Mouse (Mus musculus): ENCODE measurements around the gene Trpc1.

The Trpc1 gene

GRCm38 (mm10) chr9:95750037-95750511 is at the start of gene Trpc1:
Gene Trpc1, minus strand, starts transcription at chr9:95750375.
- DNase-seq (ENCODE audit: low read depth, low spot score): peak; percentile 39

GRCm38 (mm10) chr9:95796323-95796722 is 46.1 kb upstream of the Trpc1 start:
- no peak for DNase-seq (ENCODE audit: low read depth, low spot score)

GRCm38 (mm10) chr9:95795844-95796243 is 45.7 kb upstream of the Trpc1 start:
- DNase-seq (ENCODE audit: low read depth, low spot score): no peak

GRCm38 (mm10) chr9:95795077-95795784 is 45.1 kb upstream of the Trpc1 start:
- no peak for DNase-seq (ENCODE audit: low read depth, low spot score)

GRCm38 (mm10) chr9:95793986-95794744 is 44.0 kb upstream of the Trpc1 start:
- no peak for DNase-seq (ENCODE audit: low read depth, low spot score)

GRCm38 (mm10) chr9:95784888-95785511 is 34.8 kb upstream of the Trpc1 start:
- no peak for DNase-seq (ENCODE audit: low read depth, low spot score)

- no peak for DNase-seq (ENCODE audit: low read depth, low spot score)
Observed at GRCm38 (mm10) chr9:95783646-95784293, 33.6 kb upstream of the Trpc1 start.

- no peak for DNase-seq (ENCODE audit: low read depth, low spot score)
Observed at GRCm38 (mm10) chr9:95771671-95772070, 21.5 kb upstream of the Trpc1 start.

- no peak for DNase-seq (ENCODE audit: low read depth, low spot score)
Observed at GRCm38 (mm10) chr9:95763218-95763617, 13.0 kb upstream of the Trpc1 start.

- DNase-seq (ENCODE audit: low read depth, low spot score): no peak
Observed at GRCm38 (mm10) chr9:95762228-95762627, 12.1 kb upstream of the Trpc1 start.

- no peak for DNase-seq (ENCODE audit: low read depth, low spot score)
Observed at GRCm38 (mm10) chr9:95761381-95761780, 11.2 kb upstream of the Trpc1 start.

GRCm38 (mm10) chr9:95750746-95751145 is 571 bp upstream of the Trpc1 start:
- no peak for DNase-seq (ENCODE audit: low read depth, low spot score)

- no peak for DNase-seq (ENCODE audit: low read depth, low spot score)
Observed at GRCm38 (mm10) chr9:95749461-95749928, 680 bp downstream of the Trpc1 start.

- DNase-seq (ENCODE audit: low read depth, low spot score): no peak
Observed at GRCm38 (mm10) chr9:95747298-95747697, 2.9 kb downstream of the Trpc1 start.

- DNase-seq (ENCODE audit: low read depth, low spot score): no peak
Observed at GRCm38 (mm10) chr9:95744845-95745613, 5.1 kb downstream of the Trpc1 start.

GRCm38 (mm10) chr9:95736238-95736637 is 13.9 kb downstream of the Trpc1 start:
- DNase-seq (ENCODE audit: low read depth, low spot score): no peak

- no peak for DNase-seq (ENCODE audit: low read depth, low spot score)
Observed at GRCm38 (mm10) chr9:95712574-95712973, 37.6 kb downstream of the Trpc1 start.

GRCm38 (mm10) chr9:95708943-95709342 is 41.2 kb downstream of the Trpc1 start:
- DNase-seq (ENCODE audit: low read depth, low spot score): no peak

GRCm38 (mm10) chr9:95705371-95705770 is 44.8 kb downstream of the Trpc1 start:
- DNase-seq (ENCODE audit: low read depth, low spot score): no peak

GRCm38 (mm10) chr9:95704078-95704477 is 46.1 kb downstream of the Trpc1 start:
- DNase-seq (ENCODE audit: low read depth, low spot score): no peak

- DNase-seq (ENCODE audit: low read depth, low spot score): no peak
Observed at GRCm38 (mm10) chr9:95699273-95699672, 50.9 kb downstream of the Trpc1 start.
